Mouse (Mus musculus): Measurements from ENCODE around the gene Nuak2.

DNA sequence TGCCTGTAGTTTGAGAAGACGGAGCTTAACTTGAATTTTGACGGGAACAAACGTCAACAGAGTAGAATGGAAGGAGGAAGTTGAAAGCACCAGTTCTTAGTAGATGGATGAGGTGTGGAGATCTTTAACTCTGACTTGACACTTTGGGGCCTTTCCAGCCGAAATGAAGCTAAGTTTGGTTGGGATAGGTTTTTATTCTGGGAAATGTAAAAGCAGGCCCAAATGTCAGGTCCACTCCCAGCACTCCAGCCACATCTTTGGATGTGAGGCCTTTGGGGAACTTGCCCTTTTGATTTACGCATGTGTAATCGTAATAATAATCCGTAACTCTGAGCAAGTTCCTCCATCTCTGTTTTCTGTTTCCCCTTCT is 684 bp downstream of the Nuak2 start:
- no peak for TF ChIP-seq CTCF (IDR thresholded peaks at IDR 0.05; ENCODE audit: control insufficient read depth, insufficient read depth, insufficient replicate concordance, low read depth, low read length)
- TF ChIP-seq POLR2A (IDR thresholded peaks at IDR 0.05; ENCODE audit: control insufficient read depth, low read depth, low read length): no peak

All from testis, adult 2 months (tissue).